Mouse (Mus musculus): Measurements from ENCODE around the gene Srp54a.
"Not testable (repeated sequence)": the region's sequence is repeated elsewhere in the genome, so short reads cannot be mapped to it uniquely, and the experiment has no call there.

GRCm38 (mm10) chr12:55124731-55125130 is 44.7 kb downstream of the Srp54a start:
- not testable (repeated sequence) for TF ChIP-seq POLR2A (IDR thresholded peaks at IDR 0.05; ENCODE audit: insufficient read length, low read depth); MAX (IDR thresholded peaks at IDR 0.05; ENCODE audit: low read depth); MYOD1 (IDR thresholded peaks at IDR 0.05; ENCODE audit: control insufficient read depth in 1 of 3, insufficient read length in 2 of 3, low read depth in 2 of 3); E2F4 (IDR thresholded peaks at IDR 0.05; ENCODE audit: insufficient read depth); USF1 (IDR thresholded peaks at IDR 0.05; ENCODE audit: low read depth); MYOG (IDR thresholded peaks at IDR 0.05; ENCODE audit: control insufficient read depth in 1 of 3, insufficient read depth in 1 of 3, insufficient read length in 2 of 3, low read depth in 2 of 3)

Measured in myocyte (in vitro differentiated cells).